Mouse (Mus musculus) ES-Bruce4 (cell line): Measurements from ENCODE around the gene Tpmt.

Experiments used
- CTCF ChIP-seq: IDR thresholded peaks from one replicate; pipeline ENCODE4 v1.8.1; 2011; ENCODE audit warnings: low read depth, low read length
- EP300 ChIP-seq: IDR thresholded peaks from 2 replicates; pipeline ENCODE4 v1.6.1; 2011; ENCODE audit warnings: low read depth, low read length; ENCODE audit not compliant: insufficient read depth

DNA sequence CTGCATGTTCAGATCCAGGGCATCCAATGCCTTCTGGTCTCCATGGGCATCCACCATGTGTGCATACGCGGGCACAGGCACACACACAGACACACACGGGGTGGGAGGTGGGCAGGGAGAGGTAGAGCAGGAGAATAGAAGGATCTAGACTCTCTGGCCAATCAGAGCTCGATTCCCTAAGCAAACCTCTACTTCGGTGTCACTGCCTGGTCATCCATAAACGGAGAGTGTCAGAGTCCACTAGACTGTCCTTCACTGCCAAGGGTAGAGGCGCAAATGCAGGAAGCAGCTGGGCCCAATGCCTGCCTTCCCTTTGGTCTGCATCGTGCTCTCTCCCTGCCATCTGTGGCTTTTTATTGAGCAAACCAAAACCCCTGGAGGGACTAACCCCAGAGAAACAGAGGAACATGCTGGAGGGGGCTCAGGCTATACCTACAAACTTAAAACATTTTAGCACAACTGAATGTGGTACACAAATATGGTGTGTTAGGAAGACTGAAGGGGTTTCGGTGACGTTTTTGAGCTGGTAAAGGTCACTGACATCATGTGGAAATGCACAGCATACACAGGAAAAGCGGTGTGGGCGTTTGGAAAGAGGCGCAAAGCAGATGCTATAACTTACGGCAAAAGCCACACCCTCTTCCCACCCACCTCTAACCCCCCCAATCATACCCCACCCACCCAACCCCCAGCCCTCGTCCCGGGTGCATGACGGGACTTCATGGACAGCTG lies 14.0 kb downstream of the Tpmt start:
- TF ChIP-seq CTCF (no peak), EP300 (no peak)
